ENCODE assay signal across 20 mouse cellular contexts in the genomic region with DNA sequence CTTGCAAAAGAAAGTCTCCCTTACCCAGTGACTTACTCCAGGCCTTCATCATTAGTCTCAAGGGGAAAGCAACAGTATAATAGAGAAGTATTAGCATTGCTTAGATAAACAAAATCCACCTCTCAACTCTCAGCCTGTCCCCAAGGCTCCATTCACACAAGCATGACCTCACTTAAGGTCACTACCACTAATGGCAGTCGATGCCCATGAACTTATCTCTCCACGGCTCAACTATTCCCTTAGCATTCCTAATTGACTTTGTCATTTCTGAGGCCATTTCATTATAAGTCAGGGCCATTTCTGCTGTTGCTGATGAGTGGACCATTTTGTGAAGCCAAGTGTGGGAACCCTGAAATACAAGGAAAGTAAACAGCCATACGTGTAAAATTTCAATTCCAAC.
DNase-seq lines count a peak whose midpoint lies in the region; ATAC-seq lines count a peak whose summit lies in the region.
"Had no signal": no experiment of that assay in that cellular context is flagged by ENCODE, and none has a peak within 500 bp of the region (broad histone marks: within the 10 kb centered on the region; RNA-seq: fewer than 3 reads in every experiment).

No protein-coding gene starts in this region.

- H3K4me1 ChIP-seq in hindbrain, embryonic 12.5 days: no peaks in the 10 kb centered on the region
- H3K4me1 ChIP-seq in kidney, embryonic 15.5 days: no peaks in the 10 kb centered on the region
- H3K4me1 ChIP-seq: embryonic facial prominence, embryonic 13.5 days; embryonic facial prominence, embryonic 15.5 days; forebrain, embryonic 10.5 days; forebrain, embryonic 12.5 days had no signal

- no peak overlapping the region for H3K9ac ChIP-seq in hindbrain, embryonic 12.5 days
- no peak overlapping the region for H3K9ac ChIP-seq in kidney, embryonic 15.5 days
- H3K9ac ChIP-seq: embryonic facial prominence, embryonic 13.5 days; embryonic facial prominence, embryonic 15.5 days; forebrain, embryonic 12.5 days had no signal

- H3K4me3 ChIP-seq in hindbrain, embryonic 12.5 days: no peak overlapping the region
- H3K4me3 ChIP-seq in kidney, embryonic 15.5 days (replicated peaks): no peak overlapping the region
- H3K4me3 ChIP-seq: embryonic facial prominence, embryonic 13.5 days; embryonic facial prominence, embryonic 15.5 days; erythroblast, embryonic 14.5 days; forebrain, embryonic 10.5 days; forebrain, embryonic 12.5 days had no signal

- WGBS in hindbrain, embryonic 12.5 days: 79% methylated on average over 3 of the region's 3 CpGs
- WGBS in kidney, embryonic 15.5 days: 59% methylated on average over 3 of the region's 3 CpGs

- ATAC-seq in hindbrain, embryonic 12.5 days (ENCODE audit: low FRiP score): no peak
- no peak for ATAC-seq in kidney, embryonic 15.5 days (replicated peaks; ENCODE audit: low FRiP score)
- ATAC-seq: forebrain, embryonic 14.5 days; forebrain, embryonic 16.5 days had no signal

- no peaks in the 10 kb centered on the region for H3K27me3 ChIP-seq in hindbrain, embryonic 12.5 days
- H3K27me3 ChIP-seq in kidney, embryonic 15.5 days: no peaks in the 10 kb centered on the region
- H3K27me3 ChIP-seq: embryonic facial prominence, embryonic 13.5 days; embryonic facial prominence, embryonic 15.5 days; forebrain, embryonic 12.5 days had no signal

- DNase-seq in adrenal gland, adult 8-10 months: peak; percentile 37
- no peak for DNase-seq in adrenal gland, postnatal 4 days (ENCODE audit: low spot score in 2 of 2)
- DNase-seq in adrenal gland, postnatal 14 days: peak; percentile 29
- peak; percentile 0 for DNase-seq in mesoderm, embryonic 11.5 days (ENCODE audit: low read depth, low spot score)
- DNase-seq in retina, postnatal 1 day: peak; percentile 3
- no peak for DNase-seq in embryo, embryonic 9.5 days (ENCODE audit: extremely low spot score)
- DNase-seq: cerebellum, adult 11-12 months; cerebellum, adult 2 months; cerebellum, adult 9-10 months; cerebellum, postnatal 10 days; cerebellum, postnatal 25 days had no signal

- H3K9me3 ChIP-seq in hindbrain, embryonic 12.5 days (replicated peaks): no peaks in the 10 kb centered on the region
- no peaks in the 10 kb centered on the region for H3K9me3 ChIP-seq in kidney, embryonic 15.5 days (replicated peaks)
- H3K9me3 ChIP-seq: embryonic facial prominence, embryonic 13.5 days; embryonic facial prominence, embryonic 15.5 days; forebrain, embryonic 10.5 days; forebrain, embryonic 12.5 days had no signal

- H3K27ac ChIP-seq in hindbrain, embryonic 12.5 days: no peak overlapping the region
- H3K27ac ChIP-seq in kidney, embryonic 15.5 days: no peak overlapping the region
- H3K27ac ChIP-seq: embryonic facial prominence, embryonic 13.5 days; embryonic facial prominence, embryonic 15.5 days; forebrain, embryonic 10.5 days; forebrain, embryonic 12.5 days had no signal

- H3K36me3 ChIP-seq in hindbrain, embryonic 12.5 days: no peaks in the 10 kb centered on the region
- no peaks in the 10 kb centered on the region for H3K36me3 ChIP-seq in kidney, embryonic 15.5 days
- H3K36me3 ChIP-seq: embryonic facial prominence, embryonic 13.5 days; embryonic facial prominence, embryonic 15.5 days; forebrain, embryonic 10.5 days; forebrain, embryonic 12.5 days had no signal

- H3K4me2 ChIP-seq in hindbrain, embryonic 12.5 days (replicated peaks): no peak overlapping the region
- H3K4me2 ChIP-seq in kidney, embryonic 15.5 days: no peak overlapping the region
- H3K4me2 ChIP-seq: embryonic facial prominence, embryonic 13.5 days; embryonic facial prominence, embryonic 15.5 days; forebrain, embryonic 12.5 days had no signal

Comparison
In these comparisons a context has a peak if more than half of its experiments do, and no peak if none do; other contexts are left out.
1. DNase-seq: peak in adrenal gland, adult 8-10 months (single experiment), adrenal gland, postnatal 14 days (single experiment), mesoderm, embryonic 11.5 days (single experiment) and retina, postnatal 1 day (single experiment); none in adrenal gland, postnatal 4 days (0 of 2) and embryo, embryonic 9.5 days (single experiment).